Mouse (Mus musculus) v-Abl transformed pro-B cells (cell line): Measurements from ENCODE around the gene Rab31.

Source experiments
- in situ Hi-C, 2 experiments: fragments of 400-800 bp; cut with MboI; formaldehyde crosslinking; loops; one replicate each; pipeline ENCODE4 v1.15.1; 2025; ENCODE audit not compliant: unreplicated experiment in 2 of 2

The Rab31 gene

DNA sequence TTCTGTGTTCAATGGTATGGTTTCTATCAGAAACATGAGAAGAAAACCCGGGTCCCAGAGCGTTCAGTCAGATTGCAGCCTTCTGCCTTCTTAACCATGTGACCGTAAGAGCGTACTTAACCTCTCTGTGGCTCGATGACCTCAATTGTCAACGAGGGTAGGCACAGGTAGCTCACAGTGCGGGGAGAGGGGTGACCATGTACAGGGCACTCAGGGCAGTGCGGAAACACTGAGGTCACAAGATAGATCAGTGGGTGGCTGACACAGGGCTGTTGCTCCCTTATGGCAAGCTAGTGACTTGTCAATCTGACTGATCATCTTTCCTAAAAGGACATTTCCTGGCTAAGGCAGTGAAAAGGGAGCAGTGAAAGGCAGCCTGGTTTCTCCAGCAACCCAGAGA, 58.5 kb downstream of the Rab31 start:
- in situ Hi-C loops, result loop anchor here in 1 of 2 experiments (25.0 kb wide), 1 partner anchor 498 kb away; no protein-coding TSS in a partner anchor

DNA sequence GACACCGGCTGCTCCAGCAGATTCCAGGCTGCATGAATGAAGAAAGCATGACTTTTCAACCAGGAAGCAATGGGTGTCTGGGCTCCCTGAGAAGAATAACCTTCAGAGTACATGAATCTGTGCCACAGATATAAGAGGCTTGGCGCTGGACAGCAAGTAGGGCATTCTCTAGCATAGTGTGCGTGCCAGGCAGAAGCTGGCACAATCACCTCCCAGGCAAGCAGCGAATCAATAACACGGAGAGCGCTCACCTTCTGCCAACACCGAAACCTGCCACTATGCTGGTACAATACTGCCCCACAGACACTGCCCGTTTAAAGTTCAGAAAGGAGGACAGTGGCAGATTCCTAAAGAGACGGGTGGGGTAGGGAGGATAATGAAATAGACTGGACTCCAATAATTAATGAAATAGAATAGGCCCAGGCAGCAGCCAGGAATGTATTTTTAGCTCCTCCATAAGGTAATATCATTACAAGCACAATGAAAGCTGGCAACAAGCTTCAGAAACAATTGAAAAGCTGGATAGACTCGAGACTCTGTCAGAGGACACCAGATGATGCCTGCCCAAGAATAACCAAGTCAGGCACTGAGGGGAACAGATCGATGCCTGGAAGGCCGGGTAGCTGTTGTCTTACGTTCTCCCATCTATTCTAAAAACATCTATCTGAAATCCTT, 59.6 kb downstream of the Rab31 start:
- in situ Hi-C loops, result loop anchor here in 1 of 2 experiments (25.0 kb wide), 1 partner anchor 499 kb away; no protein-coding TSS in a partner anchor

DNA sequence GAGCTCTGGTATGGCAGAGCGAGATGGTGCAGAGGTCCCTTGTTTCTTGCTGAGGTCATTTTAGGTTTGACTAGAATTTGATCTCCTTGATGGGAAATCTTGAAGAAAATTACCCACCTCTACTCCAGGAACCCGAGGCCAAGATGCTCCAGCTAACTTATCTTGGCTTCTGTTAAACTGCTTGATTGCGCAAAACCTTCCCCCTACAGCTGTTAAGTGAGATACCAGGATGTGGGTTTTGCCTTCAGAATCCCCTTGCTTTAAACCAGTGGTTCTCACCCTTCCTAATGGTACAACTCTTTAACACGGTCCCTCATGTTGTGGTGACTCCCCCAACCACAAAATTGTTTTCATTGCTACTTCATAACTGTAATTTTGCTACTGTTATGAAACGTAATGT, 60.8 kb downstream of the Rab31 start:
- in situ Hi-C loops, result loop anchor here in 1 of 2 experiments (25.0 kb wide), 1 partner anchor 501 kb away; no protein-coding TSS in a partner anchor

DNA sequence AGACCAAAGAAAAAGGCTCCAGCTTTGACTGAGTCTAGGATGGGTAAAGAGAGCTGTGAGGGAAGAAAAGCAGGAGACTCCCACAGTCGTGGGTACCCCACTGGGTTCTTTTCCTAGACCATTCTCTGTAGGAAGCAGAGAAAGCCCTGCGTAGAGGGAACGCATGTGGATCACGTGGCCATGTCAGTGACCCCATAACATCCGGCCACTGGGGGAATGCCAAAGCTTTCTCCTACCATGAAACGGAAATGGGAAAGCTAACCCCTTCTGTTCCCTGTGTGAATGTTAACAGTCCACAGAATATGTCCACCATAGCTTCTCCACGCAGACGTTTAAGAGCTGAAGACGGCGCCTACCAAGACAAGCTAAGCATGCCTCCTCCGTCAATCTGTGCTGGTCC, 62.0 kb downstream of the Rab31 start:
- in situ Hi-C loops, result loop anchor here in 1 of 2 experiments (25.0 kb wide), 1 partner anchor 502 kb away; no protein-coding TSS in a partner anchor

DNA sequence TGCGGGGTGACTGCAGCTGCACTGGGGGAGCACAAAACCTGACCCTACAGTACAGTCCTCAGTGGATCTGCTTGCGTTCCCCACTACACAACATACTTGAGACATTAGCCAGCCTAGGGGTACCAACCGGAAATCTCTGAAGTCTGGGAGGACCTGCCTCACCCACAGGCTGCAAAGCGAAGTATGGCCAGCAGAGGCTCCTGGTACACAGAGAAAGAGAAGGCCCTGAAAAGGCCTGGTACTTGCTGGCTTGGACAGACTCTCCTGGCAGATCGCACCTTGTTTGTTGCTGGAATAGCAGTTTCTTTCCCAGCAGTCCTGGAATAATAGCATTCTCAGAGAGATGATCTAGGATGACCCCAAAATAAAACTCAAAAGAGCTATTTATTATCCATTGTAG, 66.3 kb downstream of the Rab31 start:
- in situ Hi-C loops, result loop anchor here (10.0 to 25.0 kb wide), 2 partner anchors 129 to 506 kb away; no protein-coding TSS in a partner anchor

DNA sequence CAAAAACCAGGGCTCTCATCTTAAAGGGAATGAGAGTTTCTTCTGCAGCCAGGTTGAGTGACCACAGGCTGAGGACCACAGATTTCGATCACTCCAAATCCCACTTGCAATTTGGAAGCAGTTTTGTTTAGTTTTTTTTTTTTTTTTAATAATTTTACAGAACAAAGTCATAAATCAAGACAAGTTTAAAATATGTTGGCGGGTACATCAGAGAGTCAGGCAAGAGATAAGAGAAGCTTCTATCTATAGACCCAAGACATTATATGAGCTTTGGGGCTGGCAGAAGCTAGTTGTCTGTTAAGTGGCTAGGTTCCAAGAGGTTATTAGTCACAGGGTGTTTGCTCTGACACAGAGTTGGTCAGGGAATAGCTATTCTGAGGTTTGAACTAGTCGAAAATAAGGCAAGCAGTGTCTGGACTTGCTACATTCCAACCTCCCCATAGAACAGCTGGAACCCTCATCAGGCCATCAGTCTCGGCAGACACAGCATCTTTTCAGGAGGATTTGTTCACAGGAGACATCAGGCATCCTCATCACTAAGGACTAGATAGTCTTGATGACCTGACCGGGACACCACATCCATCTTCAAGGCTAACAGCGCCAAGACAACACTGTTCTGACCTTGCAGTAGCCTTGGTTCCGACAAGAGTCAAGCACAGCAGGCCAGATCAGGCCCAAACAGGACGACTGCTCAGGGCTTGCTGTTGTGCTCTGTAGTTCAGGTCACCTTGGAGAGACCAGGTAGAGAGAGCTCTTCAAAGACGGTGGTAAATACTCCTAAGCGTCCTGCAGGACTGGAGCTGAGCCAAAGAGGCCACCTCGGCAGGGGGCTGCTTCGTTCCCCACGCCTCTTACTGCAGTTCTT, 68.8 kb downstream of the Rab31 start:
- in situ Hi-C loops, result loop anchor here (10.0 to 25.0 kb wide), 2 partner anchors 131 to 509 kb away; no protein-coding TSS in a partner anchor

DNA sequence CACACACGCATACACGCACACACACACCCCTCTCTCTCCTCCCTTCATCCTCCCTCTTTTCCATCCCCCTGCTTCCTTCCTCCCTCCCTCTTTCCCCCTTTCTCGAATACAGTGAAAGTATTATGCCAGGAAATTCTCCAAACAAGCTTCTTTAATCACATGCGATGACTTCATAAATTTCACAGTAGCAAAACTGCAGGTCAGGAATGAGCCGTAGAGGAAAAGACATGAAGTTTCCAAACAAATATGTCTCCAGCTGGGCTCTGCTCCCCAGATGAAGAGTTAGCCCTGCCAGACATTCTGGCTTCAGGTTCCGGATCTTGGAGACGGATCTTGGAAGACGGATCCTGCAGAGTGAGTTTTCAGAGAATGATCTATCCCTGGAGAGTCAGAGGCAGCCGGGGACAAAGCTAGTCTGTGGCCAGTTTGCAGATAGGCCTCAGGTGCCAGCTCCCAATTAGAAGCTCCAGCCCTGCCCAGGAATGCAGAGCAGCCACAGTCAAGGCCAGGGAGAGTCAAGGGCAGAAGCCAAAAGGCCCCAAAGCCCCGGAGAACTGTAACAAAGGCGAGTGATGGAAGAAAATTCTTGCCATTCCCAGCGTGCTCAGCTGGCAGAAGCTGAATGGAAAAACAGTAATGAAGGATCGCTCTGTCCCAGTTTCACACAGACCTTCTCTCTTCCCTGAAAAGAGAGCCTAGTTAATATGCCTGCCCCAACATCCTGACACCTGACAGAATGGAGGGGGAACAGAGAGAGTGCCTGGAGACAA, 70.6 kb downstream of the Rab31 start:
- in situ Hi-C loops, result loop anchor here (10.0 to 25.0 kb wide), 2 partner anchors 133 to 510 kb away; no protein-coding TSS in a partner anchor

DNA sequence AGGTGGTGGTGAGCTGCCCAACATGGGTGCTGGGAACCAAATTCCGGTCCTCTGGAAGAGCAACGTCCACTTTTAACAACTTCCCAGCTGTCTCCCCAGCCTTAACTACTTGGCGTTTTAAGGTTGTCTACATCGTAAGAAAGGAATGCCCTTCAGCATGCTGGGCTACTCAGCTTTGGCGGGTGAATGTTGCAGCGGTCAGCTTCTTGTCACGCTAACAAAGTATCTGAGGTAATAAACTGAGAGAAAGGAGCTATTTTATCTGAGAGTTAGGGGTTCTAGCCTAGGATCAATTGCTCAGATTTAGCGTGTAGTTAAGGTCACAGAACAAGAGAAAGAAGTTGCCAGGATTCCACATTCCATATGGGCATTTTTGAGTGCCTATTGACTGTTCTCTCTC, 71.2 kb downstream of the Rab31 start:
- in situ Hi-C loops, result loop anchor here (10.0 to 25.0 kb wide), 2 partner anchors 133 to 511 kb away; no protein-coding TSS in a partner anchor

DNA sequence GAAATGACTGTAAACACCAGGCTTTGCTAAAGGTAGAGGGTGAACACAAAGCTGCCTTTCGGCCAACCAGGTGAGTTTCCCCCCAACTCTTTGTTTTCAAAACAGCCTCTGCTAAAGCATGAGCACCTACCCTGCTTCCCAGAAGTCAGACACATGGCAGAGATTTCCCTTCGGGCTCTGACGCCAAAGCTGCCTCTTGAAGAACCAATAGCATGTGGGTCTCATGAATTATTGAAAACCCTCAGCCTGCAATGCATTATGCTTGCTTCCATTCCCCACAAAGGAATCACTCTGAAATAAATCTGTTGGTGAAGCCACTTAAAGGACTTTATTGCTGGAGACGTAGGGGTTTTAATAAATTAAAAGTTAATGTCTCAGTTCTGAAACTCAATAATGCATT, 72.5 kb downstream of the Rab31 start:
- in situ Hi-C loops, result loop anchor here (10.0 to 25.0 kb wide), 2 partner anchors 135 to 512 kb away; no protein-coding TSS in a partner anchor

DNA sequence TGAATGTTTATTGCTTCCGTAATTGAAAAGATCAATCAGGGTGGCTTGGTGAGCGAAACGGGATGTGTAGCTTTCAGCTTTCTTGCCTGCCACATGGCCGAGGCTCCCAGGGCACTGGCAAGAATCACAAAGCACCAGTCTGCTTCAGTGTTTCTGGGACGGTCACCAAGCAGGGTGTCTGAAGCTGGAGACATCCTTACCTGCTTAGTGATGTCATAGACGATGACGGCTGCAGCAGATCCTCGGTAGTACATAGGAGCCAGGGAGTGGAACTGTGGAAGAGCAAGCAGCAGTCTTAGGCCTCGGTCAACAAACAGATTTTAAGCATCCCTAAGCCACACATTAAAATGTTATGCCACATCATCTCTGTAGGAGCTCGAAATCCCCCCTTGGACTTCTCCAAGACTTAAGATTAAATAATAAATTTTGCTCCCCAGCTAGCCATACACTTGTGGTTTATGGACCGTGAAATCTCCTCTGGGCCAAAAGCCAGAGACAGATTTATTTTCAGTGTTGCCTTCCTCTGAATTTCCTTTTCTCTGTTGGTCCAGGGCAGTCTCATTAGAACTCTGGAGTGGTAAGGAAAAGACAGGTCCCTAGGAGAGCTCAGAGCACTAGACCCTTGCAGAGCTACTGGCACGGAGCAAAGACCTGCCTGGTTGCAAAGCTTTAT, 74.6 kb downstream of the Rab31 start:
- in situ Hi-C loops, result loop anchor here in 1 of 2 experiments (10.0 kb wide), 1 partner anchor 517 kb away; no protein-coding TSS in a partner anchor

DNA sequence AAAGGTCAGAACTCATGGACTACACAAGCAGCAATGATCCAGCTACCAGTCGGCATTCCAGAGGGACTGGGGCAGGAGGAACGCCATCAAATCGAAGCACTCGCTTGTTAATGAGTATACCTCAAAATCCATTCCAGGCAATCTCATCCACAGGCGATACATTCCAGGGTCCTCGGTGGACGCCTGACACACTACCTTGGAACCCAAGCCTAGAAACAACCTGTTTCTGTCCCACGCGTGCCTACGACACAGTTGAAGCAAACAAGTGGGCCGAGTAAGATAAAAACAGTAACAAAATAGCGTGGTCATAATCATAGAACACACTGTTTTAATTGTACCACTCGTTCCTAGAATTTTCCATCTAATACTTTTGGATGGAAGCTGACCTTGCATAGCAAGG, 75.6 kb downstream of the Rab31 start:
- in situ Hi-C loops, result loop anchor here in 1 of 2 experiments (10.0 kb wide), 1 partner anchor 518 kb away; no protein-coding TSS in a partner anchor

DNA sequence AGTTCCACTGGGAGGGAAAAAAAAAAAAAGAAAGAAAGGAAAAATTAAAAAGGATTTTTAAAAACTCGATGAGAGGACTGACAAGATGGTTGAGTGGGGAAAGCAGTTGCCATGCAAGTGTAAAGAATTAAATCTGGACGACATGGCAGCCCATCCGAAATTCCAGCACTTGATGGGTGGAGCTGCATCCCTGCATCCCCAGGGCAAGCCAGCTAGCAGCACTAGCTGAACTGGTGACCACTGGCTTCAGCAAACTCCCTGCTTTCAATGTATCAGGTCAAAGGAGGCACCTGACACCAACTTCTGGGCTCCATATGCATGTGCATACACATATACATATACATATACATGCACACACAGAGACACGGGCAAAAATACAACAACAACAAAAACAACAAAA, 80.3 kb downstream of the Rab31 start:
- in situ Hi-C loops, result loop anchor here in 1 of 2 experiments (10.0 kb wide), 1 partner anchor 523 kb away; no protein-coding TSS in a partner anchor

DNA sequence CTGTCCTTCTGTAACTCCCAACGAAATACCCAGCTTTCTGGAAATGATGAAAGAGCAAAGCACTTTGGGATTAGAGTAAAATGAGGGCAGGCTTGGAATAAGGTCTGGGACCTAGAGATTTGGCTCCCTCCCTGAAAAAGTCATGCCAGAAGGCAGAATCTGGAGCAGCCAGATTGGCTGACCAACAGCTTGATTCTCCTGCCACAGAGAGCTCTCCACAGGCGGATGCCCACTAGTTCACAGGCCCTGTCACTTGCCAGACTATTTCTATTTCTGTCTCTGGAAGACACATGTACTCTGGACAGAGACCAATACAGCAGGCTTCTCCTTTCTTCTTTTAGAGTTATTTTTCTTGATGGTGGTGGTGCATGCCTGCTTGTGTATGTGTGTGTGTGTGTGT, 88.8 kb downstream of the Rab31 start:
- in situ Hi-C loops, result no loop called here

DNA sequence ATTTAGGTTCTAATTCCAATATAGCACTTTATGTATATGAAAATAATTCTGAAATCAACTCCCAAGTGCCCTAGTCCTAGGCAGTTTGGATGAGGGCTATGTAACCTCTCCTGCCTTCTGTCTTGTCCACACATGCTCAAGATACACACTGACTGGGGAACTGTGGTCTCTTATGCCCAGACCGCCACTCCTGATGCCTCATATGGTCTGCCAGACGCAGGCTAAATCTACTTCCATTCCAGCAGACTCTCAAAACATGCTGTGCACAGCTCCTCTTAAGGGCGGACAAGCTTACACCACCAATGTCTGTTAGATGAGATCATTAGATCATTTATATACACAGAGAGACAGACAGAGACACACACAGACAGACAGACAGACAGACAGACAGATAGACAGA, 89.2 kb downstream of the Rab31 start:
- in situ Hi-C loops, result no loop called here

DNA sequence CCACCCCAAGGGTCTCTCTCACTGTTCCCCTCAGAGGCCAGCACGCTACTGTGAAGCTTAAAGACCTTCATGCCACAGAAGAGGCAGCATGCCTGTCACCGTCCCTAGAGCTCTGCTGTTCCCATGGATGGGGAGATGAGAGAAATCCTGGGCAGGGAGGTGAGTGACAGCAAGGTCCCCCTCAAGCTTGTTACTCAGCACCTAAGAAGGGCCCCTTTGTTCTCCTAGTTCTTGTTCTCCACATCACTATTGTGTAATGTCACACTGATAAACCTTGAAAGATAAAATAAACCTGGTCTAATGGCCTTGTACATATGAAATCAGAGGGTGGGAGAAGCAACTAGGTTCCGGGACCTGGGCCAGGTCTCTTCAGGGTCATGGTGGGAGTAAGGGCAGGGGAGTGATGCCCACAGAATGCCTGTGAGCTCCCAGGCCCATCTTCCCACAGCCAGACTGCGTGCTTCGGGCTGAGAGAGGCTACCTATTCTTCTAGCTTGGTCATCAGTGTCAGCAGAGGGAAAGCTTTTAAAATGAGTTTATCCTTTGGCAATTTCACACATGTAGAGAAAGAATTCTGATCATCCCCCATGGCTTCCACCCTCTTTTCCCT, 90.4 kb downstream of the Rab31 start:
- in situ Hi-C loops, result no loop called here

DNA sequence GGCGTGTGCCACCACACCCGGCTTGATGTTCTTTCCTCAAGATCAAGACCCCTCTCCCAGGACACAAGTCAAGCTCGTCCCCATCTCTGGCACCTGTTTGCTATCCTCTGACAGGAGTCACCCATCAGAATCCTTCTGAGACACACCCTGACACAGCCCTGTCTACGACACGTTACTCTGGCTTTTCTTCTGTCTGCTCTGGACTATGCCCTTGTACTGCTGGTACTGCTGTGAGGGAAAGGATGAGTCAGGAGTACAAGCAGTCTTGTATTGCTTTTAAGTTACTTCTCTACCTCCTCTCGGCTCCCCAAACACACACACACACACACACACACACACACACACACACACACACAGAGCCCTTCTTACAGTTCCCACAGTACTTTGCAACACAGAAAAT, 91.0 kb downstream of the Rab31 start:
- in situ Hi-C loops, result no loop called here

DNA sequence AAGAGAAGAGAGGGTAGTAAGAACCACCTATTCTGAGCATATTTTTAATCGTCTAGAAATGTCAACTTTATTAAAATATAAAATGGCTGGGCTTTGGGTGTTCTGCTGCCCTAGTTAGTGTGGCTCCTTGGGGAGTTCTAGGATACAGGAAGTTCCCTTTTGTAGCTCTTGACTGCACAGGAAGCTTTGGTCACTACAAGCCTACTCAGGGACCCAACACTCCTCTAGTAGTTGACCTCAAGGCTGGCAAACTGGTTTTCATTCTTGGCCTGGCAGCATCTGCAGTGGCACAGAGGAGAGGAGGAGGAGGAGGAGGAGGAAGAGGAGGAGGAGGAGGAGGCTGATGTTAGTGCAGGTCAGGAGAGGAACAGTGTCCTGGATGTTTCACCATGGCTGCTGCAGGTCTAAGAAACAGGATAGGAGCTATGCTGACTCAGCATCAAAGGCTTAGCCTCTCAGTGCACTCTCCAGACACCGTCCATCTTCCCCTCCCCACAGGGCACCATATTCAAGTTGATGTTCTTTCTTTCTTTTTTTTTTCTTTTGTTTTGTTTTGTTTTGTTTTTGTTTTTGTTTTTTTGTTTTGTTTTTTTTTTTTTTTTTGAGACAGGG, 91.6 kb downstream of the Rab31 start:
- in situ Hi-C loops, result no loop called here

DNA sequence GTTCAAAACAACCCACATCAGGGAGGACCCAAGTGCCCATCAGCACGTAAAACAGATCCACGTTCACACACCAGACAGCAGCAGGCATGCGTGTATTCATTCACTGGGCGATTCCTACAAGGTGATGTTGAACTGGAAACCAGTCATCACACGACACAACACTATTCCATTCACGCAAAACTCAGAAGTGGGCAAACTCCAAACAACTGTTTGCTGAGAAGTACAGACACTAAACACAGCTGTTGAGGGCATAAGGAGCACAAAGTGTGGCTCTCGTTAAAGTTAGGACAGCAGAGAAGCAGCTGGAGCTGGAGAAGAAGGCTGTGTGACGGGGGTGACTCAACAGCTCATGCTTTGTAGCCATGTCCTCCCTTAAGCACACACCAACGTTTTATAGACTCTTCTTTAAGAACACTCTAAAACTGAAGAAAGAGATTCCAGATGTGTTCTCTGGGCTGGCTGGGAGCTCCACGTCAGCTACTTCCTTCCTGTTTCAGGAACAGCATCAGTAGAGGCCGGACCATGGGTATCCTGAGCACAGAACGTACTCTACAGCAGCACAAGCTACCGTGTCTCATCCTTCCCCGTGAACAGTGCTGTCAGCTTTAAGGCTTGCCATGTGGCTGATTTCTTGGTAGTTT, 92.6 kb downstream of the Rab31 start:
- in situ Hi-C loops, result no loop called here
